Mouse (Mus musculus) CH12.LX (cell line): ENCODE measurements around the gene Helz. TPM values are rescaled to one million over a fixed set of nuclear protein-coding genes. Genes with fewer than 3 reads are reported as not detected.

ENCODE experiments used
- DNase-seq: peaks from one replicate; pipeline ENCODE4 v3.0.0-alpha.2; 2013; ENCODE audit errors: extremely low read depth
- H3K27ac ChIP-seq: 2 replicates; pipeline ENCODE4 v1.5.1; 2012; ENCODE audit warnings: low read depth, mild to moderate bottlenecking, control low read depth, moderate library complexity; ENCODE audit not compliant: insufficient read depth
- H3K27me3 ChIP-seq: replicated peaks from 2 replicates; pipeline ENCODE3; 2012; ENCODE audit warnings: inconsistent platforms
- H3K36me3 ChIP-seq, 2 experiments: replicated peaks in 1 of 2; 2 replicates each; pipeline versions ENCODE3 to v1.6.1; 2012; ENCODE audit warnings: inconsistent platforms in 1 of 2, low read length in 1 of 2, mild to moderate bottlenecking in 1 of 2, mixed read lengths in 1 of 2, moderate library complexity in 1 of 2; ENCODE audit not compliant: control insufficient read depth in 1 of 2, insufficient read depth in 1 of 2
- H3K4me1 ChIP-seq, 2 experiments: 2 replicates each; pipeline ENCODE4 v1.6.1; 2012; ENCODE audit warnings: inconsistent platforms in 1 of 2, moderate library complexity in 1 of 2; ENCODE audit not compliant: insufficient read depth in 2 of 2, control insufficient read depth in 1 of 2
- H3K4me2 ChIP-seq: 2 replicates; pipeline ENCODE4 v1.6.1; 2012; ENCODE audit warnings: low read depth, mild to moderate bottlenecking, control low read depth; ENCODE audit not compliant: poor library complexity, insufficient read depth, severe bottlenecking
- H3K4me3 ChIP-seq, 3 experiments: fragments of 150-350 bp in 1 of 3; sonication (generic) in 1 of 3; replicated peaks in 1 of 3; 2 replicates each; pipeline versions ENCODE3 to v1.5.1; 2011 to 2012; ENCODE audit warnings: low read depth in 2 of 3, low read length in 2 of 3, mild to moderate bottlenecking in 2 of 3, moderate library complexity in 2 of 3, control low read depth in 1 of 3, improper control_type of control experiment in 1 of 3, inconsistent platforms in 1 of 3, mixed read lengths in 1 of 3; ENCODE audit not compliant: poor library complexity in 1 of 3
- H3K79me2 ChIP-seq: replicated peaks from 2 replicates; pipeline ENCODE4 v1.6.1; 2012; ENCODE audit warnings: mild to moderate bottlenecking, moderate library complexity; ENCODE audit not compliant: control insufficient read depth, poor library complexity, insufficient read depth, severe bottlenecking; ENCODE audit errors: extremely low read depth
- H3K9ac ChIP-seq: 2 replicates; pipeline ENCODE4 v1.6.1; 2012; ENCODE audit warnings: low read depth, mild to moderate bottlenecking, control low read depth, moderate library complexity; ENCODE audit not compliant: insufficient read depth
- H3K9me3 ChIP-seq: replicated peaks from 2 replicates; pipeline ENCODE3; 2012; ENCODE audit warnings: low read length, inconsistent platforms, mixed read lengths
- BHLHE40 ChIP-seq: IDR thresholded peaks from 2 replicates; pipeline ENCODE4 v1.6.1; 2011; ENCODE audit warnings: mild to moderate bottlenecking, low read depth, low read length, improper control_type of control experiment
- CHD1 ChIP-seq: IDR thresholded peaks from 2 replicates; pipeline ENCODE4 v1.6.1; 2012; ENCODE audit warnings: low read depth, low read length, improper control_type of control experiment, inconsistent platforms
- CHD2 ChIP-seq: IDR thresholded peaks from 2 replicates; pipeline ENCODE4 v1.6.1; 2011; ENCODE audit warnings: low read length, improper control_type of control experiment
- CTCF ChIP-seq, 2 experiments: IDR thresholded peaks in 1 of 2; conservative IDR thresholded peaks in 1 of 2; 2 replicates each; pipeline ENCODE4 v1.5.1; 2011 to 2012; ENCODE audit warnings: low read depth in 2 of 2, low read length in 2 of 2, improper control_type of control experiment in 1 of 2, inconsistent platforms in 1 of 2, mild to moderate bottlenecking in 1 of 2, moderate library complexity in 1 of 2
- E2F4 ChIP-seq: IDR thresholded peaks from 2 replicates; pipeline ENCODE4 v1.6.1; 2011; ENCODE audit warnings: low read depth, low read length, improper control_type of control experiment; ENCODE audit not compliant: insufficient replicate concordance
- EP300 ChIP-seq: IDR thresholded peaks from 2 replicates; pipeline ENCODE4 v1.6.1; 2011; ENCODE audit warnings: low read length, improper control_type of control experiment
- HCFC1 ChIP-seq: IDR thresholded peaks from 2 replicates; pipeline ENCODE4 v1.6.1; 2012; ENCODE audit warnings: low read depth, mild to moderate bottlenecking, inconsistent platforms, low read length, improper control_type of control experiment
- JUND ChIP-seq: conservative IDR thresholded peaks from 2 replicates; pipeline ENCODE4 v1.6.1; 2011; ENCODE audit warnings: low read depth, low read length, improper control_type of control experiment
- KAT2A ChIP-seq: IDR thresholded peaks from 2 replicates; pipeline ENCODE4 v1.6.1; 2012; ENCODE audit warnings: low read length, improper control_type of control experiment, inconsistent platforms; ENCODE audit not compliant: insufficient replicate concordance
- MAX ChIP-seq: IDR thresholded peaks from 2 replicates; pipeline ENCODE4 v1.6.1; 2011; ENCODE audit warnings: low read length, improper control_type of control experiment
- MAZ ChIP-seq: IDR thresholded peaks from 2 replicates; pipeline ENCODE4 v1.6.1; 2012; ENCODE audit warnings: low read depth, mild to moderate bottlenecking, inconsistent platforms, low read length, improper control_type of control experiment, moderate library complexity
- MEF2A ChIP-seq: IDR thresholded peaks from 2 replicates; pipeline ENCODE4 v1.6.1; 2014; ENCODE audit warnings: low read depth, mild to moderate bottlenecking, inconsistent platforms, low read length, improper control_type of control experiment, borderline replicate concordance
- NELFE ChIP-seq: IDR thresholded peaks from 2 replicates; pipeline ENCODE4 v1.6.1; 2011; ENCODE audit warnings: low read depth, low read length, improper control_type of control experiment
- POLR2A ChIP-seq: IDR thresholded peaks from 2 replicates; pipeline ENCODE4 v1.6.1; 2011; ENCODE audit warnings: low read depth, mild to moderate bottlenecking, improper control_type of control experiment, low read length
- RAD21 ChIP-seq: IDR thresholded peaks from 2 replicates; pipeline ENCODE4 v1.6.1; 2011; ENCODE audit warnings: low read depth, mild to moderate bottlenecking, low read length, improper control_type of control experiment, moderate library complexity
- dilution Hi-C: fragments of 300-500 bp; cut with MboI; formaldehyde crosslinking; loops from 2 replicates; pipeline ENCODE4 v1.14.3; 2020; ENCODE audit warnings: low sequenced_read_pairs; ENCODE audit not compliant: extremely low pct_unique_long_range_greater_than_20kb, extremely low pct_ligation_motif_present
- in situ Hi-C: fragments of 300-500 bp; cut with MboI; formaldehyde crosslinking; loops from 3 replicates; pipeline ENCODE4 v1.14.3; 2019; ENCODE audit warnings: low sequenced_read_pairs, low pct_ligation_motif_present, low pct_unique_long_range_greater_than_20kb, mixed read lengths
- polyA plus RNA-seq: library from polyadenylated mRNA; unstranded; fragments of >175 nt; gene quantifications from 2 replicates; pipeline ENCODE4 v1.2.1, GENCODE M21; 2012; ENCODE audit warnings: low read depth; ENCODE audit not compliant: insufficient read length
- total RNA-seq, 2 experiments: library from RNA; depleted of rRNA; stranded (reverse); fragments of 300-350 nt in 1 of 2; fragments of >200 nt in 1 of 2; gene quantifications; 2 replicates each; pipeline ENCODE4 v1.2.3; 2012 to 2014

Gene Helz
- total and polyA plus RNA-seq, 3 experiments = 11.5 to 44.4 (median 22.2) TPM

GRCm38 (mm10) chr11:107578226-107578625 is 30.5 kb downstream of the Helz start:
- H3K4me3 ChIP-seq = no peak overlapping the region
- TF ChIP-seq MAX = no peak
- TF ChIP-seq BHLHE40 = no peak
- no peak for TF ChIP-seq NELFE
- TF ChIP-seq CHD1 = no peak
- TF ChIP-seq JUND = no peak
- TF ChIP-seq RAD21 = no peak
- no peak for TF ChIP-seq HCFC1
- TF ChIP-seq KAT2A = no peak
- no peak for TF ChIP-seq EP300
- DNase-seq = no peak
- H3K9ac ChIP-seq = no peak overlapping the region
- peaks cover 0 to 4% of the 10 kb centered on the region in 2 experiments; a peak in 2 of 4 replicates for H3K4me1 ChIP-seq
- no peaks in the 10 kb centered on the region for H3K27me3 ChIP-seq
- dilution Hi-C loops = no loop called here
- no peaks in the 10 kb centered on the region for H3K79me2 ChIP-seq
- H3K36me3 ChIP-seq = peaks cover 53 to 85% of the 10 kb centered on the region in 2 experiments
- in situ Hi-C loops = no loop called here
- H3K4me2 ChIP-seq = no peak overlapping the region
- no peak overlapping the region for H3K27ac ChIP-seq
- H3K9me3 ChIP-seq = no peaks in the 10 kb centered on the region

GRCm38 (mm10) chr11:107580786-107581185 is 33.1 kb downstream of the Helz start:
- Histone ChIP-seq H3K27ac (no peak overlapping the region), H3K4me2 (no peak overlapping the region), H3K9ac (no peak overlapping the region), H3K4me3 (no peak overlapping the region), H3K79me2 (no peaks in the 10 kb centered on the region), H3K9me3 (no peaks in the 10 kb centered on the region), H3K4me1 (peaks cover 0 to 4% of the 10 kb centered on the region in 2 experiments; a peak in 2 of 4 replicates), H3K27me3 (no peaks in the 10 kb centered on the region), H3K36me3 (peaks cover 50 to 84% of the 10 kb centered on the region in 2 experiments)
- DNase-seq = no peak
- dilution Hi-C loops = no loop called here
- in situ Hi-C loops = no loop called here
- TF ChIP-seq CHD2 (no peak), POLR2A (no peak), JUND (no peak), E2F4 (no peak), MAZ (no peak), MEF2A (no peak), CTCF (conservative IDR thresholded peaks at IDR 0.05 in 1 of 2, IDR thresholded peaks at IDR 0.05 in 1 of 2; ENCODE audit: low read depth in 2 of 2, low read length in 2 of 2) (no peak)
